Mouse (Mus musculus) heart, adult 8-10 months (tissue): ENCODE results near the gene Ube2u. TPM values are rescaled to one million over a fixed set of nuclear protein-coding genes. Genes with fewer than 3 reads are reported as not detected.
"Not testable (repeated sequence)": the region's sequence is repeated elsewhere in the genome, so short reads cannot be mapped to it uniquely, and the experiment has no call there.

Experiments
- DNase-seq: peaks from one replicate; pipeline ENCODE4 v3.0.0; 2022; ENCODE audit warnings: low spot score
- total RNA-seq, 4 experiments: library from RNA; stranded (reverse); gene quantifications; 2 replicates each; pipeline ENCODE4 v1.2.4; 2022

Gene Ube2u
- not detected for total RNA-seq

DNA sequence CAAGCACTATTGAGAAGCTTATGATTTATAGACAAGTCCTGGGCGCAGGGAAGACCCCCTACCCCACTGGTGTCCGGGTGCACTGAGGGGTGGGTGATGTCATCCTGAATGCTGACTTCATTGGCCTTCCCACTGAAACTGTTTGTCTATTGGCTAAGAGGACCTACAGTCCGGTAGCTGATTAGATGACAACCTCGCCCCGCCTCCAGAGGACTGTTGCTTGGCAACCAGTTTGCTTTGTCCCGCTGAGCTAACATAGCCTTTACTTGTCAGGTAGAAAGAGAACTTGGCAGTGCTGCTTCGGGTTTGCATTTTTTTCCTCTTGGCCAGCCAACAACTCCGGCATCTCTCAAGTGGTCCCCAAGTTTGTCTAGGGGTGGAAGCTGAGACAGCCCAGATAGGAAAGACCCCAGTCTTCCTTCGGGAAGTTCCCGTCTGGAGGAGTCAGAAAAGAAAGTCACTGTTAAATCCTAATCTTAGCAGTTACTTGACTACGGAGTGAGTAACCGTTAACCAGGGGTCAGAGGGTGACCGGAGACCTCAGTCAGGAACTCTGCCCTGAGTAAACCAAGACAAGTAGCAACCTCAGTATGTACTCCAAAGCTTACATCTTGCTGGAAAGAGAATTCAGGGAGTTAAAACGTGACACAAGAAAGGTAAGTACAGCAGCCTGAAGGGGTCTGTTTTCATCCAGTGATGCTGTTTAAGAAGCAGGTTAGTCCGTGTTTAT lies at the start of gene Ube2u:
Gene Ube2u (plus strand): TSS at position 258 of the 730 bp plus-strand sequence.
- peak; percentile 20 for DNase-seq

GRCm38 (mm10) chr4:100429371-100429900 lies 49.2 kb upstream of the Ube2u start:
- peak; percentile 34 for DNase-seq

DNA sequence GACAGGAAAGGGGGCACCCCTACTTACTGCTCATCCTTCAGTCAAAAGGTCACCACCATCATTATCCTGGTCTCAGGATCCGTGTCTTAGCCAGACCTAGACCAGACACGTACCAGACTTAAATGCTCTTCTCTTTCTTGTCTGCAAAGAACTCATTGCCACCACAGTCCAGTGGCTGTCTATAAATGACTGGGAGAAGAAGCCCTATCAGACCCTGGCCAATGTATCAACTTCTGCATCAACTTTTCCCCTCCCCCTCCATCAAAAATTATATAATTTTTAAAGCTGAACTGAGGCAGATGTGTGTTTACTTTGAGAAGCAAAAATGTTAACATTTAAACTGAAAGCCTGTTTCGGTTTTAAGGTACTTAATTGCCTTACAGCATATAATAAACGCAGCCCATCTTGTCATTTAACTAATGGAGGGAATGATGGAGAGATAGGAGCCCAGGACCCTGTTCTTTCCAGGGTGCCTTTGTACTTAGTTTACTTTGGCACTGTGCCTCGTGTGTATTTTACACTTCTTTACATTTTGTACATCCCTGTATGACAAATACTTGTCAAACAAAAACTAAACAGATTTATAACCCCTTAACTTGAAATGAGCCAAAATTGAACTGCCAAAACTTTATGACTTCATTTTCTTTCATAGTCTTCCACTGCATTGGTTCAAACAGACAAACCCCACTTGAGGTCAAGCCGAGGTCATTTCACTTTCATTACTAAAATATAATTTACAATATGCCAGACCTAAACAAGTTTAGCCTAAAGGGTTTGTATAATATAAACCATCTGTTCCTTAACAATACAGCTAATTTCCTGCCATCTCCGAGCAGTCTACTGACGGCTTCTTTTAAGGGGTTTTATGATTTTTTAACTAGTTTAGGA lies 43.1 kb upstream of the Ube2u start:
- DNase-seq = no peak

GRCm38 (mm10) chr4:100436169-100436547 lies 42.5 kb upstream of the Ube2u start:
- DNase-seq = no peak

DNA sequence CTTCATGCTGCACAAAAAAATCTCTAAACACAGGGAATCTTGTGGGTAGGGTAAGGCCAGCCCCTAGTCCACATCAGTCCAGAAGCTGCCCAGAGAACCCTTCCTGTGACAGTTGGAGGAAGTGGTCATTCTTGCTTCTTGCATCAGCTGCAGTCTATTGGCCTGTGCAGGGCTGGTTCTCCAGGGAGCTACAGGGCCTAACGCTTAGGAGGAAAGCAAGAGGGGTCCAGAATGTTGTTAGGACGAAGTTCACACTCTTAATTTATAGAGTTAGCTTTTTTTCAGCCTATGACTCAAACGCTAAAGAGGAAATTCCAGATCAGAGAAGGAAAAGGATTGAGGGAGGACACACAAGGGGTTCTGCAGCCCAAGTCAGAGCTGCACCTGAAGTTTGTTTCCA lies 31.8 kb upstream of the Ube2u start:
- no peak for DNase-seq

DNA sequence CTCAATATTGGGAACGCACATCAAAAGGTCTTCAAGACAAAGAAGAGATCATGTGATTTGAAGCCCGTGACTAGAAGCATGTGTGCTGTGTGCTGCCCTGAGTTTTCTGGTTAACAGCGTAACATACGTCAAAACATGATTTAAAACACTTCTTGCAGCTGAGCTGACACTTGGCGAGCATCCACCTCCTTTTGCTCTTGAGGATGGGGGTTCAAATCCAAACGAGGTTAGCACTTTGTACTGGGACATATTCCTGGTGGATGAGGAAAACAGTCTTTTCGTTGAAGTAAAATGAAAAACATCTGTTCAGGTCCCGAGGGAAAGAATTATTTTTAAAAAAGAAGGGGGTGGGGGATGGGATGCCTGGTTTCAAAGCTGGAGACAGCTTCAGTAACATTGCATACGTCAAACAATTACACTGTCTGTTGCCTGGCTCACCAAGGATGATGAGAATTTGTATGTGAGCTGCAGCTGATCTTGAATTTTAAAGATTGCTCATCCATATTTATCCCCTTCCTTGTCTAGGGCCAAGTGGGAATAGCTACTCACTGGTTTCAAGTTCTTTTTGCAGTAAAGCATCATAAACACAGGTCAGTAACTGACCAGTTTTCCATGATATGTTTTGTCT lies 16.0 kb upstream of the Ube2u start:
- peak; percentile 23 for DNase-seq

- DNase-seq = no peak
Observed at GRCm38 (mm10) chr4:100488447-100488846, 9.8 kb downstream of the Ube2u start.

GRCm38 (mm10) chr4:100495176-100495575 lies 16.5 kb downstream of the Ube2u start:
- DNase-seq = no peak

DNA sequence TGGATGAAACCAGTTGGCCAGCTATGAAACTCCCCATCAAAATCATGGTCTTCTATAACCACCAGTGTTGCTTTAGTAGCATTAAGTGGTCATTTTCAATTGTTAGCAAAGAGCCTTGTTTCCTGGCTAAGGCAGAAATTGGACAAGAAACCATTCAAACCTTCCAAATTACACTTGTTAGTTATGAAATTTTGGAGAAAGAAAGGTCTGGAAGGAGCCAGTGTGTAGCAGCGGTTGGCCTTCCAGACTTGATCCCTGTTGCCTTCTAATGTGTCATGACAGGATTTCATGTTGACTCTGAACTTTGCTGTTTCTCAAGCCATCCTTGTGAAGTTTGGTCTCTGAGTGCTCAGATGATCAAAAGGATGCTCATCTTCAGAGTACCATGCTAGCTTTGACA lies 17.9 kb downstream of the Ube2u start:
- peak; percentile 58 for DNase-seq

DNA sequence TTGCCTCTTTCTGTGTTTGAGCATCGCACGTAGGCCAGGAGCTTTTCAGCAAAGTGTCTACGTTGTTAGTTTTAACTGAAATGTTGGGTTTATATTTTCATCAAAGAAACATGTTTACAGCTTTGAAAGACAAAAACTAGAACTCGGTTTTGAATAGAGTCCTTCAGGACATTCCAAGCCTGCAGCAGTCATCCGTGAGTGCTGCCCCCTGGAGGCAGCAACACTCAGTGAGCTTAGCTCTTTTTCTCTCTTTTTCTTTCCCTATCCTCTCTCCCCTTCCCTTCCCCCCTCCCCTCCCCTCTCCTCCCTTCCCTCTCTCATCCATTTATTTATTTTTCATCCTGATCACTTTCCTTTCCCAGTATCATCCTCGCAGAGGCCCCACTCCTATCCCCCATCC lies 19.5 kb downstream of the Ube2u start:
- no peak for DNase-seq

DNA sequence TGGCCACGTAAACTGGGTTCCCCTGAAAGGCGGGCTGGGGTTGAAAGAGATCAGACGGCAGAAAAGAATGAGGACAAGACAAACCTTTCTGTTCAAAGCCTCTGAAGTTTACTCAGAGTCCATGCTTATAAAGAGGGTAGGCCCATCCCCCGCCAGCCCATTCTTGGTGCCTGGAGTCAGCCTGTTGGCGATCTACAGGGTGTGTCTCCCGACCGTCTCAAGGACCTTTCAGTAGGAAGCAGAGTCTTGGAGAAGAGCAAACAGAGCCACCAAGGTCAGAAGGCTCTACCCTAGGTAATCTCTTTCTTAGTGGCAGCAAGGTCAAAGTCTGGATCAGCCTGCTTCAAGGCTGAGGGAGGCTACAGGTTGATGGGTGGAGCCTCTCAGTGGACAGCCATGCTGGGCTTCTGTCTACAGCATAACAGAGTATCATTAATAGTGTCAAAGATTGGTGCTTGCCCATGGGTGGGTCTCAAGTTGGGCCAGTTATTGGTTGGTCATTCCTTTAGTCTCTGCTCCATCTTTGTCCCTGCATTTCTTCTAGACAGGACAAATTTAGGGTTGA lies 20.5 kb downstream of the Ube2u start:
- DNase-seq = not testable (repeated sequence)

DNA sequence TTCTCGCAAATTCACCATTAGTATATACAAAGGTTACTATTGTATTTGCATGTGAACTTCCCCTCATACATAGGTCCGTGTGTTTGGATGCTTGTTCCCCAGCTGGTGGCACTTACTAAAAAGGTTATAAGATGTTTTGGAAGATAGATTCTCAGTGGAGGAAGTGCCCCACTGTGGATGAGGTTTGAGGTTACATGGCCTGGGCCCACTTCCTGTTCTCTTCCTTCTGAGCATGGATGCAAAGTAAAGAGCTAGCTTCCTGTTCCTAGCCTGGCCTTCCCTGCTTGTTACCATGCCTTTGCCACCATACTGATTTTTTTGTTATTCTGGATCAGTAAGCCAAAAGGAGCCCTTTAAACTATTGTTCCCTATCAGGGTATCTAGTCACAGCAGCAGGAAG lies 24.7 kb downstream of the Ube2u start:
- no peak for DNase-seq

DNA sequence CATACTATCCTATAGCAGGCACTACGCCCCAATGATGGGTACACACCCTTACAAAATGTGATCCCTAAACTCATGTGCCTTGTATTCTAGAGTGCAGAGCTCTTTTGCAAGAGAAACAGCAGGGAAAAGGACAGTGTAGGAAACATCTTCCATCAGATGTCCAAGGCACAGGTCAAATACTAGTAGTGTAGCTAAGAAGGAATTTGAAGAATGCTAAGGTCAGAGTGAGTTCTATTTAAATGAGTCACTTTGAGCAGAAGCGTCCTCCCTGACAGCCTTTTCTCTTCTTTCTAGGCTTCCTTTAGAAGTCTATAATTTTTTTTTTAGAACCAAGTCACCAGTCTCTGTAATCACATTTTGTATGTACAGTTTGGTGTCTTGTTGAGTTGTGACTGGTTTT lies 39.0 kb downstream of the Ube2u start:
- DNase-seq = no peak

GRCm38 (mm10) chr4:100522534-100522933 lies 43.9 kb downstream of the Ube2u start:
- no peak for DNase-seq

DNA sequence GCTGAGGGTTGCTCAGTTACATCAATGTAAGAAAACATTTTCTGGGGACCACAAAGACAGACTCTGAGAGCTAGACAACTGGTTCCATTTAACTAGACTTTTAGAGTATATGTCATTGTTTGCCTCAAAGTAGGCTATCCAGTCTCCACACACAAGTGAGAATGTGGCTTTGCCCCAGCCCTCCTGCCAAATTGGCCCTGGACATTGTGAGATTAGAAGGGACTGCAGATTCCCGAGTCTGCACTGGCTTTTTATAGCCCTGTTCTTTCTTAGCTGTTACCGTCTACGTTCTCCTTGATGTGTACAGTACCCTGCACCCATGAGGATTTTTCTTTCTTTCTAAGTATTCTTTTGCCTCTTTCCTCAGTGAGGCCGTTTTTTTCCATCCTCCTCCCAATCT lies 46.1 kb downstream of the Ube2u start:
- DNase-seq = peak; percentile 24

- peak; percentile 16 for DNase-seq
Observed at GRCm38 (mm10) chr4:100526296-100526695, 47.6 kb downstream of the Ube2u start.

DNA sequence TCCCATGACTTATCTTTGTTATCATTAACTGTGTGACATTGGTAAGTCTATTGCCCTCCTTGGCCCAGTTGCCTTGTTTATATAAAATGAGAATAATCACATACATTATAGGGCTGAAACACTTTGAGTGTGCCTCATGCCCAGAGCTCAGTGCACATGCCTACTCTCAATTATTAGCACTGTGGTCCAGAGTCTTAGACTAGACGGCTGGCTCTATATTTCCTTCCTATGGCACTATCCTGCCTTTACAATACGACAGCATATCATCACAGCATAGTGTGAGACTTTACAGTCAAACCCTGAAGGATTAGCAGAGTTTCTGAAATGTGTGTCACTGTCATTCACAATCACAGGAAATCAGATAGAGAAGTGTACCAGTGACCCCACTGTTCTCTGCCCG lies 48.4 kb downstream of the Ube2u start:
- no peak for DNase-seq

DNA sequence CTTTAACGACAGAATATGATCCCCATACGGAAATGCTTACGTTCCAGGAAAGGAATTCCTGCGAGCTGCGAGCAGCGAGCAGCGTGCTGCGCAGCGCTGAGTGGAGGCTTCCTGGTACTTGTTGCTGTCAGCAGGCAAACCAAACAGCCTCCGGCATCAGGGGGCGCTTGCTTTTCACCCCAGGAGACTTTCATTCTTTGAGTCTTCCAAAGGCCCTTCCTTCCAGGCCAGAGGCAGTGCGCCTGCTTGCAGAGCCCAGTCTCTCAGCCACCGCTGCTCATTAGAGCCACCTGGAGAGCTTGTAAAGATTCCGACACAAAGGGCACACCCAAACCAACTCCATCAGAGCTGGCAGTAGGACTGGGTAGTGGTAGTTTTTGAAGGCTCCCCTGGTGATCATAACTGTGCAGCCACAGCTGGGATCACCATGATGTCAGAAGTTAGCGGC lies 48.9 kb downstream of the Ube2u start:
- DNase-seq = no peak

DNA sequence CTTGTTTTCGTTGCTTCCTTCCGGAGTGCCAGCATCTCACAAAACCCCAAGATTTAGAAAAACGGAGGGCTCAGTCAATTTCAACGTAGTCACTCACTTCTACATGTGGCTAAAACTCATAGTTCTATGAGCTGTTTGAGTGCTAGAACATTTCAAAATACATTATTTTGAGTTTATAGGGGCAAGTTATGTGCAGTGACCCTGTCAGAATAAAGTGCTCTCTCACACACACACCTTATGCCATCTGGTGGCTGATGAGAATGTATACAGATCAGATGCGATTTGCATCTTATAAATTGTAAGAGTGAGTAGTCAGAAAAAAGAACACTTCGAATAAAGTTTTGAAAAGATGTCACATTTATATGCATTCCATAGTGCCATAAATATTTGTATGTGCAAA lies 55.0 kb downstream of the Ube2u start:
- DNase-seq = no peak

GRCm38 (mm10) chr4:100534946-100535345 lies 56.3 kb downstream of the Ube2u start:
- DNase-seq = no peak

GRCm38 (mm10) chr4:100537898-100538297 lies 59.2 kb downstream of the Ube2u start:
- peak; percentile 62 for DNase-seq

GRCm38 (mm10) chr4:100539483-100539882 lies 60.8 kb downstream of the Ube2u start:
- no peak for DNase-seq
